Mouse (Mus musculus) erythroblast, embryonic 14.5 days (primary cell): Measurements from ENCODE around the gene Serpinf1.

Experiments
- GATA1 ChIP-seq: IDR thresholded peaks from 2 replicates; pipeline ENCODE4 v1.6.1; 2012; ENCODE audit warnings: low read length, inconsistent platforms, mixed read lengths
- TAL1 ChIP-seq: IDR thresholded peaks from 3 replicates; pipeline ENCODE4 v1.6.1; 2012; ENCODE audit warnings: low read length, inconsistent platforms, mixed read lengths

GRCm38 (mm10) chr11:75403301-75404052 is 19.0 kb downstream of the Serpinf1 start:
- TF ChIP-seq GATA1 (no peak), TAL1 (no peak)
